Mouse (Mus musculus): ENCODE data around the gene Tmem267. TPM values are rescaled to one million over a fixed set of nuclear protein-coding genes. Genes with fewer than 3 reads are reported as not detected.
"Not testable (repeated sequence)": the region's sequence is repeated elsewhere in the genome, so short reads cannot be mapped to it uniquely, and the experiment has no call there.

Gene Tmem267
- polyA plus RNA-seq, 2 experiments, result 0.37 to 0.84 TPM

DNA sequence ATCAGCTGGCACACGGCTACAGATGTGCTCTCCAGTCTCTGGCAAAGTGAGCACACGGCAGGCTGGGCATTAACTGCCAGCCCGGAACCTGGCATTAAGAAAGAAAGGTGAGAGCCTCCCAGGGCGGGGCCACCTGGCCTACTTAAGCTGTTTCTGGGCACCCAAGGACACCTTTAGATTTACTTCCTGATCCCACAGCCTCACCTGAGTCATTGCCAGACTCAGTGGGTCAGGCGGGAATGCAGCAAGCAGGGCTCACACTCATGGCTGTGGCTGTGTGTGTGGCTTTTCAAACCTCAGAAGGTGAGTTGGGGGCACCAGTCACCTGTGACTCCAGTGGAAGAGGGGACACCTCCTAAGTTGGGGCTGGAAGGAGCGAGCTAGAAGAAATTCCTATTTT, 135.8 kb downstream of the Tmem267 start, which contains the start of gene Ccl28:
TSS of gene Ccl28 (plus strand) at position 186 of the 400 bp plus-strand sequence.
- WGBS (ENCODE audit: insufficient replicate concordance), result 55% methylated on average over 6 of the region's 6 CpGs
- Histone ChIP-seq H3K9ac (replicated peaks) (no peak within 1 kb of the TSS), H3K4me2 (ENCODE audit: low read depth) (no peak within 1 kb of the TSS), H3K27me3 (ENCODE audit: control insufficient read depth, insufficient read depth, low read length) (no peaks in the 10 kb centered on the region), H3K4me3 (ENCODE audit: insufficient read depth in 1 of 2, low read depth in 2 of 2, low read length in 2 of 2) (no peak within 1 kb of the TSS), H3K4me1 (replicated peaks; ENCODE audit: control insufficient read depth in 2 of 2, insufficient read depth in 2 of 2, low read length in 1 of 2) (no peaks in the 10 kb centered on the region), H3K27ac (no peak within 1 kb of the TSS), H3K36me3 (replicated peaks; ENCODE audit: control insufficient read depth, insufficient read depth, low read depth) (no peaks in the 10 kb centered on the region), H3K9me3 (ENCODE audit: control insufficient read depth, low read length) (no peaks in the 10 kb centered on the region)
- no peak for ATAC-seq (ENCODE audit: insufficient read depth)
- TF ChIP-seq EP300 (IDR thresholded peaks at IDR 0.05; ENCODE audit: low read depth) (no peak), CTCF (IDR thresholded peaks at IDR 0.05; ENCODE audit: low read depth) (no peak)
- DNase-seq (ENCODE audit: low read depth in 3 of 3, low spot score in 3 of 3), result no peak

DNA sequence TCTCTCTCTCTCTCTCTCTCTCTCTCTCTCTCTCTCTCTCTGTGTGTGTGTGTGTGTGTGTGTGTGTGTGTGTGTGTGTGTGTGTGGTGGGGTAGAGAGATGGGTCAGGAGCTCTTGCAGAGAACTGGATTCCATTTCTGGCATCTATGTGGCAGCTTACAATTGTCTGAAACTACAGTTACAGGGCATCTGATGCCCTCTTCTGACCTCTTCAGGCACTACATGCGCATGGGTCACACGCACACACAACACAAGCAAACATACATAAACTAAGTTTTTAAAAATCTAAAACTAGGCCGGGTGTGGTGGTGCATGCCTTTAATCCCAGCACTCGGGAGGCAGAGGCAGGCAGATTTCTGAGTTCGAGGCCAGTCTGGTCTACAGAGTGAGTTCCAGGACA, 138.1 kb downstream of the Tmem267 start:
- not testable (repeated sequence) for H3K9me3 ChIP-seq (ENCODE audit: control insufficient read depth, low read length); ATAC-seq (ENCODE audit: insufficient read depth); H3K27ac ChIP-seq; H3K4me1 ChIP-seq (replicated peaks; ENCODE audit: control insufficient read depth in 2 of 2, insufficient read depth in 2 of 2, low read length in 1 of 2); H3K4me3 ChIP-seq (ENCODE audit: insufficient read depth in 1 of 2, low read depth in 2 of 2, low read length in 2 of 2); H3K4me2 ChIP-seq (ENCODE audit: low read depth); H3K36me3 ChIP-seq (replicated peaks; ENCODE audit: control insufficient read depth, insufficient read depth, low read depth); H3K27me3 ChIP-seq (ENCODE audit: control insufficient read depth, insufficient read depth, low read length); H3K9ac ChIP-seq (replicated peaks); DNase-seq (ENCODE audit: low read depth in 3 of 3, low spot score in 3 of 3)
- WGBS (ENCODE audit: insufficient replicate concordance), result 48% methylated on average over 5 of the region's 5 CpGs

DNA sequence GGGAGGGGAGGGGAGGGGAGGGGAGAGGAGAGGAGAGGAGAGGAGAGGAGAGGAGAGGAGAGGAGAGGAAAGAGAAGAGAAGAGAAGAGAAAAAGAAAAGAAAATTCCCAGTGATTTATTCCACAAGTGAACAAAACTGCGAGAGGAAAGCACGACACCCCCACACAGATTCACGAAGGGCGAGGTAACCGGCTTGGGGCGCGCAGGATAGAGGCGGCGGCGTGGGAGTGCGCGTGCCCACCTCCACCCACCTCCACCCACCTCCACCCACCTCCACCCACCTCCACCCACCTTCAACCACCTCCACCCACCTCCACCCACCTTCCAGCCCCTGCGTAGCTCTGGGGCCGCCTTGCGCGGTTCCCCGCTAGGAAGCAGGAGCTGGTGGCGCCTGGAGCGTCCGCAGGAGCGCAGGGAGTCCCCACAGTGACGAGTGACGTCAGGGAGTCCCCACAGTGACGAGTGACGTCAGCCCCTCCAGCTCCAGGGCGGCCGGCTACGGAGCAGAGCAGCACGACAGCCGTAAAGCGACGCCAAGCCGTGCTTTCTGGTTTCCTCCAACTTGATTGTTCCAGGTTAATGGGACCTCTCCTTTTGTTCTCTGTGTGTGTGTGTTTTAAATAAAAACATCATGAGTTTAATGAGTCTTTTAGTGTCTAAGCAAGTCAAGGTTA, 143.8 kb downstream of the Tmem267 start:
- H3K4me3 ChIP-seq (ENCODE audit: insufficient read depth in 1 of 2, low read depth in 2 of 2, low read length in 2 of 2), result peak overlapping the region; percentile 34 to 47
- DNase-seq (ENCODE audit: low read depth in 3 of 3, low spot score in 3 of 3), result peak in 2 of 3 experiments; percentile 5 to 67

DNA sequence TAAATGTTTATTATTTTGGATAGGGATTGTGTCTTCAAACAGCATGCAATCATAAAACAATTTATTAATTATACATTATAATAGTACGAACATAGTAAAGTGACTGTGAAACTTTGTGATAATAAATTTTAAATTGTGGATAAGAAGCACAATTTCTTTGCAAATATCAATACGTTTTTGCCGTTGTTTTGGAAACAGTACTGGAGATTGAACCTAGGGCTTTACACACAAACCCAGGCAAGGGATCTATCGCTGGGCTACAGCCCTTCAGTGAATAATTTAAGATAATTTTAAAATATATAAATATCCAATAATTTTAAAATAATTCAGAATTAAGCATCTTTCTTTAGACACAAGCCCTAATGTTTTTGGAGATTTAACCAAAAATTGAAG, 144.3 kb downstream of the Tmem267 start:
- 0 out of 2 replicates have a peak, but pooled peaks have one; percentile 11 for ATAC-seq (ENCODE audit: insufficient read depth)
- TF ChIP-seq EP300 (IDR thresholded peaks at IDR 0.05; ENCODE audit: low read depth) (no peak), CTCF (IDR thresholded peaks at IDR 0.05; ENCODE audit: low read depth) (no peak)
- no peak overlapping the region; a peak in 1 of 4 replicates for H3K4me3 ChIP-seq (ENCODE audit: insufficient read depth in 1 of 2, low read depth in 2 of 2, low read length in 2 of 2)

More for the DNA sequence above, 143.8 kb downstream of the Tmem267 start:
- Histone ChIP-seq H3K9ac (replicated peaks) (no peak overlapping the region), H3K4me1 (replicated peaks; ENCODE audit: control insufficient read depth in 2 of 2, insufficient read depth in 2 of 2, low read length in 1 of 2) (no peaks in the 10 kb centered on the region; a peak in 1 of 4 replicates), H3K27me3 (ENCODE audit: control insufficient read depth, insufficient read depth, low read length) (no peaks in the 10 kb centered on the region), H3K27ac (no peak overlapping the region), H3K36me3 (replicated peaks; ENCODE audit: control insufficient read depth, insufficient read depth, low read depth) (no peaks in the 10 kb centered on the region), H3K4me2 (ENCODE audit: low read depth) (peak overlapping the region; percentile 43), H3K9me3 (ENCODE audit: control insufficient read depth, low read length) (no peaks in the 10 kb centered on the region)
- TF ChIP-seq CTCF (IDR thresholded peaks at IDR 0.05; ENCODE audit: low read depth), result no peak
- TF ChIP-seq EP300 (IDR thresholded peaks at IDR 0.05; ENCODE audit: low read depth), result no peak
- ATAC-seq (ENCODE audit: insufficient read depth), result peak; percentile 91
- WGBS (ENCODE audit: insufficient replicate concordance), result 8% methylated on average over 33 of the region's 33 CpGs

DNA sequence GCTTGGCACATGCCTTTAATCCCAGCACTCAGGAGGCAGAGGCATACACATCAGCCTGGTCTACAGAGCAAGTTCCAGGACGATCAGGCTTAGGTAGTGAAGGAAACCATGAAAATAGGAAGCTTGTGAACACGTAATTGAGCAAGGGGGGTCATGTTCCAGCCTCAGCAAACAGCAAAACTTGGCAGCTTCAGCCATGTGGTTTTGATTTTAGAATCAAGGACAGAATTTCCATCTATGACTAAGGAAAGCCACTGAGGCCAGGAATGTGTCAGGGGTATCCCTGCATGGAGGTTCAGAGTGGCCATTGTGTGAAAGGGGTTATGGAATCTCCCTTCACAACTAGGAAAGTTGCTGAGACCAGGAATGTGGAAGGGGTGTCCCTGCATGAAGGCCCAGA, 147.7 kb downstream of the Tmem267 start:
- no peak for DNase-seq (ENCODE audit: low read depth in 3 of 3, low spot score in 3 of 3)
- no peak for ATAC-seq (ENCODE audit: insufficient read depth)
- 41% methylated on average over 2 of the region's 2 CpGs for WGBS (ENCODE audit: insufficient replicate concordance)

More for the DNA sequence above, 144.3 kb downstream of the Tmem267 start:
- 68% methylated on average over 4 of the region's 4 CpGs for WGBS (ENCODE audit: insufficient replicate concordance)
- no peak overlapping the region for H3K9ac ChIP-seq (replicated peaks)
- H3K36me3 ChIP-seq (replicated peaks; ENCODE audit: control insufficient read depth, insufficient read depth, low read depth), result no peaks in the 10 kb centered on the region
- no peak for DNase-seq (ENCODE audit: low read depth in 3 of 3, low spot score in 3 of 3)
- no peaks in the 10 kb centered on the region for H3K9me3 ChIP-seq (ENCODE audit: control insufficient read depth, low read length)
- H3K27me3 ChIP-seq (ENCODE audit: control insufficient read depth, insufficient read depth, low read length), result no peaks in the 10 kb centered on the region
- H3K4me2 ChIP-seq (ENCODE audit: low read depth), result peak overlapping the region; percentile 43
- H3K4me1 ChIP-seq (replicated peaks; ENCODE audit: control insufficient read depth in 2 of 2, insufficient read depth in 2 of 2, low read length in 1 of 2), result no peaks in the 10 kb centered on the region; a peak in 1 of 4 replicates
- H3K27ac ChIP-seq, result no peak overlapping the region

More for the DNA sequence above, 147.7 kb downstream of the Tmem267 start:
- Histone ChIP-seq H3K9me3 (ENCODE audit: control insufficient read depth, low read length) (no peaks in the 10 kb centered on the region), H3K9ac (replicated peaks) (no peak overlapping the region), H3K4me3 (ENCODE audit: insufficient read depth in 1 of 2, low read depth in 2 of 2, low read length in 2 of 2) (no peak overlapping the region), H3K27ac (no peak overlapping the region), H3K27me3 (ENCODE audit: control insufficient read depth, insufficient read depth, low read length) (no peaks in the 10 kb centered on the region), H3K4me1 (replicated peaks; ENCODE audit: control insufficient read depth in 2 of 2, insufficient read depth in 2 of 2, low read length in 1 of 2) (no peaks in the 10 kb centered on the region; a peak in 1 of 4 replicates), H3K36me3 (replicated peaks; ENCODE audit: control insufficient read depth, insufficient read depth, low read depth) (no peaks in the 10 kb centered on the region), H3K4me2 (ENCODE audit: low read depth) (no peak overlapping the region)
- TF ChIP-seq CTCF (IDR thresholded peaks at IDR 0.05; ENCODE audit: low read depth), result no peak
- TF ChIP-seq EP300 (IDR thresholded peaks at IDR 0.05; ENCODE audit: low read depth), result no peak
